In the genomic region with DNA sequence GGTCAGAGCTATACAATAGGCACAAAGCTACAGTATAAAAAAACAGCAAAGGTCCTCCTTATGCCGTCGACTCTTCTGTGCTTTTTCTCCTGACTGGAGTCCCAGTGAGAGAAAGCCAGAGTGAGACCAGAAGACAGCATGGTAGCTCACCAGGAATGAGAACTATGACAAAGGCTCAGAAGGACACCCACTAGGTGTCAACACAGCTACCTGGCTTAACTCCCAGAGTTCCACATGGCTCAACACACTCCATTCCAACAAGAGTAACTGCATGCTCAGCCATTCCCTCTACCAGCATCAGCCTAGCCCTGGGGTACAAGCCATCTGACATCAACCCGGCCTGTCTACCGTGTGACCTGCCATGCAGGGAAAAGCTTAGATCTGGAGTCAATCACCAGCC, we compare ENCODE assay signal across 23 mouse cellular contexts.
A peak's percentile ranks its signal among the peaks of the same experiment; 100 is the strongest.
DNase-seq lines count a peak whose midpoint lies in the region; TF ChIP-seq lines count a peak whose summit lies in the region.
"Had no signal": no experiment of that assay in that cellular context is flagged by ENCODE, and none has a peak within 500 bp of the region (broad histone marks: within the 10 kb centered on the region; RNA-seq: fewer than 3 reads in every experiment).

No protein-coding gene starts in this region.

- no peak overlapping the region for H3K4me3 ChIP-seq in gastrocnemius, adult 2 months
- no peak overlapping the region for H3K4me3 ChIP-seq in brown adipose tissue, adult 24 weeks (ENCODE audit: insufficient read depth, low read depth, low read length)
- no peak overlapping the region for H3K4me3 ChIP-seq in cerebellum, adult 2 months (replicated peaks; ENCODE audit: insufficient read depth, low read depth, low read length)
- no peak overlapping the region for H3K4me3 ChIP-seq in thymus, adult 2 months (ENCODE audit: control insufficient read depth, insufficient read depth, low read length)
- H3K4me3 ChIP-seq: erythroblast, embryonic 14.5 days; forebrain, embryonic 13.5 days; heart, embryonic 10.5 days; hindbrain, embryonic 13.5 days; left cerebral cortex, adult 2 months; limb, embryonic 12.5 days; liver, embryonic 12.5 days had no signal

- no peak for TF ChIP-seq CTCF in gastrocnemius, adult 2 months (IDR thresholded peaks at IDR 0.05)
- TF ChIP-seq CTCF in cerebellum, adult 2 months (IDR thresholded peaks at IDR 0.05; ENCODE audit: borderline replicate concordance, insufficient read depth, low read depth, low read length), result no peak
- TF ChIP-seq CTCF in thymus, adult 2 months (IDR thresholded peaks at IDR 0.05; ENCODE audit: borderline replicate concordance, control insufficient read depth, extremely low read depth, insufficient read depth, low read length, poor library complexity), result no peak

- H3K4me1 ChIP-seq in brown adipose tissue, adult 24 weeks (ENCODE audit: control insufficient read depth, insufficient read depth, insufficient read length, low read length), result no peaks in the 10 kb centered on the region
- peaks cover 4% of the 10 kb centered on the region for H3K4me1 ChIP-seq in cerebellum, adult 2 months (ENCODE audit: control insufficient read depth, insufficient read depth, low read length)
- no peaks in the 10 kb centered on the region for H3K4me1 ChIP-seq in thymus, adult 2 months (replicated peaks; ENCODE audit: control insufficient read depth, insufficient read depth, low read length)
- H3K4me1 ChIP-seq: forebrain, embryonic 13.5 days; heart, embryonic 10.5 days; hindbrain, embryonic 13.5 days; limb, embryonic 12.5 days; liver, embryonic 12.5 days had no signal

- no peak for TF ChIP-seq POLR2A in cerebellum, adult 2 months (IDR thresholded peaks at IDR 0.05; ENCODE audit: borderline replicate concordance, insufficient read depth, low read length)
- no peak for TF ChIP-seq POLR2A in thymus, adult 2 months (IDR thresholded peaks at IDR 0.05; ENCODE audit: control insufficient read depth, extremely low read depth, insufficient read depth, low read length, poor library complexity)

- peak overlapping the region; percentile 41 for H3K27ac ChIP-seq in gastrocnemius, adult 2 months
- H3K27ac ChIP-seq in brown adipose tissue, adult 24 weeks (replicated peaks; ENCODE audit: low read depth, low read length), result 0 out of 2 replicates have a peak overlapping the region, but pooled peaks have one; percentile 0
- H3K27ac ChIP-seq in cerebellum, adult 2 months (ENCODE audit: insufficient read depth, low read length), result no peak overlapping the region
- no peak overlapping the region for H3K27ac ChIP-seq in thymus, adult 2 months (ENCODE audit: control insufficient read depth, insufficient read depth, low read length)
- H3K27ac ChIP-seq: forebrain, embryonic 13.5 days; heart, embryonic 10.5 days; hindbrain, embryonic 13.5 days; left cerebral cortex, adult 2 months; limb, embryonic 12.5 days; liver, embryonic 12.5 days had no signal

- H3K27me3 ChIP-seq in cerebellum, adult 2 months (ENCODE audit: control insufficient read depth, insufficient read depth, low read length), result no peaks in the 10 kb centered on the region
- no peaks in the 10 kb centered on the region for H3K27me3 ChIP-seq in thymus, adult 2 months (ENCODE audit: control insufficient read depth, insufficient read depth, low read length)
- H3K27me3 ChIP-seq: forebrain, embryonic 13.5 days; hindbrain, embryonic 13.5 days; limb, embryonic 12.5 days; liver, embryonic 12.5 days had no signal

- H3K36me3 ChIP-seq in thymus, adult 2 months (ENCODE audit: control insufficient read depth, insufficient read depth, low read length), result peaks cover 87% of the 10 kb centered on the region

- intact Hi-C loops in gastrocnemius, adult 2 months (cut with DNase I), result no loop called here
- intact Hi-C loops in gastrocnemius, postnatal 14 days (cut with DNase I; ENCODE audit: low total_unique reads), result no loop called here

- WGBS in cerebellum, adult 2 months, result 14% methylated on average over 4 of the region's 4 CpGs
- 97% methylated on average over 4 of the region's 4 CpGs for WGBS in thymus, adult 2 months

- DNase-seq in gastrocnemius, adult 2 months, result no peak
- no peak for DNase-seq in gastrocnemius, adult 8-10 months (ENCODE audit: low spot score in 2 of 2)
- DNase-seq in cerebellum, adult 2 months, result peak; percentile 59 to 82
- peak; percentile 54 to 82 for DNase-seq in cerebellum, postnatal 14 days
- no peak for DNase-seq in thymus, adult 2 months
- DNase-seq in gastrocnemius, postnatal 14 days, result no peak
- DNase-seq: adrenal gland, adult 8-10 months; B cell, adult 2 months; gastrocnemius, postnatal 10 days; heart, postnatal 36 days; kidney, postnatal 14 days; layer of hippocampus, adult 9-11 months; liver, postnatal 0 days; lung, postnatal 36 days; thymus, postnatal 4 days had no signal

Comparison
In these comparisons a context has a peak if more than half of its experiments do, and no peak if none do; other contexts are left out.
1. DNase-seq: peak in cerebellum, adult 2 months (2 of 2) and cerebellum, postnatal 14 days (2 of 2); none in gastrocnemius, adult 2 months (single experiment), gastrocnemius, adult 8-10 months (0 of 2), thymus, adult 2 months (single experiment) and gastrocnemius, postnatal 14 days (single experiment).
2. H3K27ac ChIP-seq: peak in gastrocnemius, adult 2 months (single experiment) and brown adipose tissue, adult 24 weeks (single experiment); none in cerebellum, adult 2 months (single experiment) and thymus, adult 2 months (single experiment).